Mouse (Mus musculus) left cerebral cortex, adult 2 months (tissue): Measurements from ENCODE around the gene Frmpd1. TPM values are rescaled to one million over a fixed set of nuclear protein-coding genes. Genes with fewer than 3 reads are reported as not detected.

ENCODE experiments used
- DNase-seq, 2 experiments: peaks; one replicate each; pipeline ENCODE4 v3.0.0; 2021 to 2022; ENCODE audit warnings: low spot score in 2 of 2, mixed read lengths in 1 of 2; ENCODE audit errors: extremely low spot score in 1 of 2
- H3K27ac ChIP-seq: fragments of 200-600 bp; 2 replicates; pipeline ENCODE4 v1.8.1; 2022
- H3K4me3 ChIP-seq: fragments of 200-600 bp; 2 replicates; pipeline ENCODE4 v1.8.1; 2022
- CTCF ChIP-seq: fragments of 200-600 bp; IDR thresholded peaks from 2 replicates; pipeline ENCODE4 v1.8.1; 2022; ENCODE audit warnings: antibody characterized with exemption, mild to moderate bottlenecking, moderate library complexity
- intact Hi-C: fragments of 180-260 bp; cut with DNase I; formaldehyde crosslinking; loops from one replicate; pipeline ENCODE4 v1.15.1; 2025
- total RNA-seq, 2 experiments: library from RNA; stranded (reverse); gene quantifications; 2 replicates each; pipeline ENCODE4 v1.2.3; 2021

Gene Frmpd1
- total RNA-seq, 2 experiments from 2014 or later, result 12.9 to 13.0 TPM

DNA sequence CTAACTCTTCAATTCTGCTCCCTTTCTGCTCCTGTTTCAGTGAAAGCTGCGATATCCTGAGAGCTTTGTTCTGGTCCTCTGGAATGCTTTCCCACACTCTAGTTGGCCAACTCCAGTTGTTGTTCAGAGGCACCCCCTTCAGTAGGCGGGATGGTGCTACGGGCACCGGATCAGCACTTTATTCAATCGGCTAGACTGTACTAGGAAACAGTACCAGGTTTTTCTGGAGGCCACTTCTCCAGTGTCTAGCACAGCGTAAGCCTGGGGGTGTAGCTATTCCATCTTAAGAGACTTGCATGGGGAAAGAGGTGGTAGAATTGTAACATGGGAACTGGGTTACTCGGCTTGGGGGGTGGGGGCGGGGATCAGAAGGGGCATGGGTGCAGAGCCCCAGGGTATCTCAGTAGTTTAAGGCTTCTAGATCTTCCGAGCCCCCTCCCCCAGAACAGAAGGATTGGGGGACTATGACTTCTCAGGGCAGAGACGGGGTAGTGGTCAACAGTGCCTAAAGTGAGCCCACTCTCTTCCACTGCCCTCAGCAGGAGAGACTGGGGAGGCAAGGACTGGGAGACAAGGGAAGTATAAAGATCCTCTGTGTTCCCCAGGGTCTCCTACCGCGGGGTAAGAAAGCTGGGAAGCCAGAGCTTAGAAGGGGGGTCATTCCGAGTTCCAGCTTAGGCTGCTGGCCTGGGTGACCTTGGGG, 706 bp upstream of the Frmpd1 start:
- no peak for DNase-seq
- intact Hi-C loops, result loop anchor here (10.0 kb wide), 1 partner anchor 71 kb away; no protein-coding TSS in a partner anchor
- H3K27ac ChIP-seq, result peak overlapping the region; percentile 81

DNA sequence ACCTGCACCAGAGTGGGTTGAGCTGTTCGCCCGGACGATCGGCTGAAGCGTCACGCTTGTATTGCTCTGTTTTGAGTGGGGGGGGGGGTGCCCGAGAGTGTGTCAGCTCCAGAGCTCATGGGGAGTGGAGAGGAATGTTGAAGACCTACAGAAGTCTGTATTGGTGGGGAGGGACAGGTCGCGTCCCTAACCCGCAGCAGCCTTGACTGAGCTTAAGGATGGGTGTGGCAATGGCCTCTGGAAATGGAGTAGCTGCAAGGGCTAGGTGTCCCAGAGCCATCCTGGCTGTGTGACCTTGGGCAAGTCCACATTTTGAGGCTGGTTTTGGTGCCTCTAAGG, 625 bp downstream of the Frmpd1 start:
- DNase-seq, result no peak
- intact Hi-C loops, result loop anchor here (10.0 kb wide), 1 partner anchor 70 kb away; no protein-coding TSS in a partner anchor
- Histone ChIP-seq H3K27ac (peak overlapping the region; percentile 22; the same call in 1 of the 2 replicates), H3K4me3 (peak overlapping the region; percentile 80)
- no peak for TF ChIP-seq CTCF

More for the DNA sequence above, 706 bp upstream of the Frmpd1 start:
- TF ChIP-seq CTCF, result no peak
- H3K4me3 ChIP-seq, result peak overlapping the region; percentile 80

DNA sequence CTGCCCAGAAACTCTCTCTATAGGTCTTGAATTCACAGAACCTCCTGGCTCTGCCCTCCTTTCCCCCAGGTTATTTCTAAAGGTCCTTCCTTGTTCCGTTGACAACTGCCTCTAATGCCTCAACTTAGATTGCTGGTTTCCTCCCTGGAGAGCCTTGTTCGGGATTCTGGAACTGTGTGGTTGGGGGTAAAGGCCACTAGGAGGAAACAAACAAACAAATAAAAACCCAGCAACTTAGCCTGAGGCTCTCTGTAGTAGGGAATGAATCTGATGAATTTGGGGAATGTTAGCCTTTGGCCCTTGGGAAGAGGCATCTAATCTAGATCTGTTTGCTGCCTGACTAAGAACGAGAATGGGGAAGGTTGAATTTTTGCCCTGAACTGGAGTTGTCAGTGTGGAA, 13.6 kb downstream of the Frmpd1 start:
- Histone ChIP-seq H3K27ac (no peak overlapping the region), H3K4me3 (no peak overlapping the region)
- intact Hi-C loops, result no loop called here
- TF ChIP-seq CTCF, result no peak
- no peak for DNase-seq

DNA sequence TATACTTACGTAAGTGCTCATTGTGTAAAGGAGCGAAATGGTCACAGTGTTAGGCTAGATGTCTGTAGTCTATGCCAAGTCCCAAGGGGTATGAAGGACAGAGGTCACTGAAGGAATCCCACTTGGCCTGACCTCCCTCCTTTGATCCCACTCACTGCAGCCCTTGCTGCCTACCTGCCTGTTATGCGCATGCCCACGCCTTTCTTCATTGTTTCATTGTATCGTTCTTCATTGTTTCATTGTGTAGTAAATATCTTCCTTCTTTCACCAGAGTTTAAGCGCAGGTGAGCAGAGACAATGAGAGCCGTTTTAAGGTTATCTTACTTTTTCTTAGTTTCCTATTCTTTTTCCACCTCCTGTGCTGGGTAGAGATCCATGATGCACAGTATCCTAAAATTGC, 18.6 kb downstream of the Frmpd1 start:
- Histone ChIP-seq H3K27ac (no peak overlapping the region), H3K4me3 (no peak overlapping the region)
- intact Hi-C loops, result no loop called here

DNA sequence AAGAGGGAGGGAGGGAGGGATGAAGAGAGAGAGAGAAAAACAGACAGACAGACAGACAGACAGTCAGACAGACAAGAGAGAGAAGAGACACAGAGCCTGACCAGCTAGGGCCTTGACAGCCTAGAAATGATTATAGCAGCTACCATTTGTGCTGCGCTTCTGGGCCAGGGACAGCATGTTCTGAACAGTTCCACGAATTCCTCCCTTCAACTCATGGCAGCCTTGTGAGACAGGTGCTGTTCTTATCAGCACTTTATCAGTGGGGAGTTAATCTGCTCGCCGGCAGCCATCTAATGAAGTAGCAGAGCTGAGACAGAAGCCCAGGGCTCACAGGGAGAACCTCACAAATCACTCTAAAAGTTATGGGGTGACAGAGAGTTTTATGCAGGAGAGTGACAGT, 22.8 kb downstream of the Frmpd1 start:
- DNase-seq, result no peak
- Histone ChIP-seq H3K4me3 (no peak overlapping the region), H3K27ac (no peak overlapping the region)
- no peak for TF ChIP-seq CTCF
- intact Hi-C loops, result loop anchor here (5.0 kb wide), 1 partner anchor 45 kb away; no protein-coding TSS in a partner anchor

More for the DNA sequence above, 18.6 kb downstream of the Frmpd1 start:
- TF ChIP-seq CTCF, result no peak
- DNase-seq, result no peak

DNA sequence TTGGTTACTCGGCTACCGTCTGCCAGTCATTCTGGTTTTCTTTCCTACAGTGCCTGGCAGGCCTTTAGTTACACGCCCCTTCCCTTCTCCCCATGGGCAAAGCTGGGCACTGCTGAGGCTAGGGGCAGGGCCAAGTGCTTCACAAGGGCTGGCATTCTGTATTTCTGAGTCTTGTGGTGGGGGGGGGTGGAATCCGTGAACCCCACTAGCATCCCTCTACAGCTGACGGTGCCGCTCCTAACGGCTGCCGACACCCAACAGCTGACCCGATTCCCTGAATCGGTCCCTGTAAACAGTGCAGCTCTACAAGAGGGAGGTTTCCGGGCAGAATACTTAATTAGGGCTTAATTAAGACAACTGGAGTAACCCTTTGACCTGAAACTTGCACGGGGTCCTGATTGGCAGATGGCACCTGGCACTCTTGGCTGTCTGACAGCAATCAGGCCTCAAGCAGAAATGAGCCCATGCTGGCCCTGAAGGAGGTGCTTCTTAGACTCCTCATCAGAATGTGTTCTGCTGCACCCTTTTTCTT, 24.2 kb downstream of the Frmpd1 start:
- Histone ChIP-seq H3K4me3 (no peak overlapping the region), H3K27ac (no peak overlapping the region; the same call in 1 of the 2 replicates)
- intact Hi-C loops, result loop anchor here (5.0 kb wide), 1 partner anchor 43 kb away; no protein-coding TSS in a partner anchor
- no peak for TF ChIP-seq CTCF
- peak; percentile 20 to 33 for DNase-seq

DNA sequence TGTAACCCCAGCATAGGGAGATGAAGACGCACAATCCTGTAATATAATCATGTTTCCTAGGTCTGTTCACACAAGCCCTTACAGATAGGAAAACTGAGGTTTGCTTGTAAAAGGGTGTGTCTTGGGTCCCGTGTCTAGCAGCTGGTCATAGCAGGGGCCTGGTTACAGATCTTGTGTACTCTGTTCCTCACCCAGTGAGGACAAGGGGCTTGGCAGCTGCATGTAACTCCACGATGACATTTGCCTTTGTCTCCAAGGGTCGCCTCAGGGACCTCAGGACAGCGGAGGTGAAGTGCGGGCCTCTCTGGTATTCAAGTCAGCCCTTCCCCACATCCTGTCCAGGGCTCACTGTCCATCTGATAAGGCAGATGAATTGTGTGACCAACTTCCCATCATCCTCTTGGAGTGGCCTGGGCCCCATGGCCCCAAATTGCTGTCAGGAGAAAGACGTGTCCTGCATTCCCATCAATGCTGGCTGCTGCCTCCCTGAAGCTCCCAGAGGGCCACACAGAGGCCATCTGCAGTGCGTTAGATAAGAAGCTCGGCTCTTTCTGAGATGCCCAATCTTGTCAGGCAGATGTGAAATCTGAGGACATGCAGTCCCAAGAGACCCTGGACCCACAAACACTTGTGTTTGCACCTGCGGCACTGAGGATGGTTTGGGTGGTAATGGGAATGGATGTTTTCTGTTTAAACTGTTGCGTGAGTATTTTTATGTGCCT, 27.8 kb downstream of the Frmpd1 start:
- no peak for DNase-seq
- no peak for TF ChIP-seq CTCF
- intact Hi-C loops, result no loop called here
- no peak overlapping the region for H3K4me3 ChIP-seq
- no peak overlapping the region for H3K27ac ChIP-seq

DNA sequence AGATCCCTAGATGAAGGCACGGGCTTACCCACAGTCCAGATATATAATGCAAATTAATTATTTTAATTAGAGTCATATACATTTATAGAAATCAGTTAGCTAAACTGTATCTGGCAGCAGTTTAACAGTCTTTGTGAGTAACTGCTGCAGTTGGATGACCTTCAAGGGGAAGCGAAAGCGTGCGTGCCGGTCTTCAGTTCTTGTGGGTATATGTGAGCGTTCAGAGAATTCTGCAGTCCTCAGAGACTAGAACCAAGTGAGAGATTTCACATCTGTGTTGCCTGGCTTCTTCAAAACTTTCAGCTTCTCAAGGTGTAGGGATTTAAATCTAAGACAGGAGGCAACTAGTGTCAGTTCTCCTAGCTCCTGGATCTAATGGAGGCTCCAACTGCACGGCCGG, 35.3 kb downstream of the Frmpd1 start:
- no peak overlapping the region for H3K4me3 ChIP-seq
- intact Hi-C loops, result no loop called here
- TF ChIP-seq CTCF, result no peak
- no peak overlapping the region for H3K27ac ChIP-seq
- DNase-seq, result no peak

DNA sequence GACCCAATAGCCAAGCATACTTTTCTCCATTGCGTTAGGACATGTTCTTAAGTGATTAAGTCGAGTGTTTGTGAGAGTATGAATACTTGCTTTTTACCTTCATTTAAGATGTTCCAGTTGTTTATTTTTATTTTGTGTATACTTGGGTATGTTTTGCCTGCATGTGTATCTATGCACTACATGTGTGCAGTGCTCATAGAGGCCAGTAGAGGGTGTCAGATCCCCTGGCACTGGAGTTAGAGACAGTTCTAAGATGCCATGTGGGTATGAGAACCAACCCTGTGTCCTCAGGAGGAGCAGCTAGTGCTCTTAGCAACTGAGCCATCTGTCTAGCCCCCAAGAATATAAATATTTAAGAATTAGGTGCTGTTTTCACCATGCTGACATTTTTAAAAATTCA, 37.7 kb downstream of the Frmpd1 start:
- no peak for DNase-seq
- Histone ChIP-seq H3K4me3 (no peak overlapping the region), H3K27ac (no peak overlapping the region)
- intact Hi-C loops, result no loop called here
- peak; percentile 5; the same call in 1 of the 2 replicates for TF ChIP-seq CTCF

DNA sequence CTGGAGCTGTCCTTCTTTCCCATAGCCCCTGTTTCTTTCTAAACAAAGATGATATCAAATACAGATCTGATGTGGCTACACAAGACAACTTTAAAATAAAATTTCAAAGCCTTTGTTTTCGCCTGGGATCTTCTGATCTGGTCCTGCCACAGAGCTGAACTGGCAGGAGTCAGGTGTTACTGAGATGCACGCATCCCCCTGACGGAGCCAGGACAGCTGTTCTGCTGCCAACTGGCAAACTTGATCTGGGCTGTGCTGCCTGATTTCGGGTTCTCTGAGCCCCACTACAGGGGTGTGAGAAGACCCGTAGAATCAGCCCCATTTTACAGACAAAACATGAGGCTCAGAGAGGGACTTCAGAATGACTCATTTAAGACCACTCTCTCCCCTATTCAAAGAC, 45.6 kb downstream of the Frmpd1 start:
- H3K27ac ChIP-seq, result no peak overlapping the region
- no peak for DNase-seq
- intact Hi-C loops, result no loop called here
- H3K4me3 ChIP-seq, result no peak overlapping the region
- TF ChIP-seq CTCF, result no peak

DNA sequence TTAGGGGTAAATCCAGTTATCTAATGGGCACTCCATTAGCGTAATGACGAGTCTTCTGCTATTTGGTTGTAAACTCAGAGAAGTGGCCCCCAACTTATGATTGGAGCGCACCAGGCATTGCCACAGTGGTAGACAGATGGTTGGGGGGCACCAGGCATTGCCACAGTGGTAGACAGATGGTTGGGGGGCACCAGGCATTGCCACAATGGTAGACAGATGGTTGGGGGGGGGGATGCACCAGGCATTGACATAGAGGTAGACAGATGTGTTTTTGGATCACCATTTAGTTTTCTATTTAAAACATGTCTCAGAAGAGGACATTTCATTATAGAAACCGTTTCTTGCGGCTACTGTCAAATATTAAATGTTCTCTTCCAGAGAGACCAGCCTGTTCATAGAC, 53.6 kb downstream of the Frmpd1 start:
- intact Hi-C loops, result no loop called here
- DNase-seq, result no peak
- no peak for TF ChIP-seq CTCF
- Histone ChIP-seq H3K4me3 (no peak overlapping the region), H3K27ac (no peak overlapping the region)

DNA sequence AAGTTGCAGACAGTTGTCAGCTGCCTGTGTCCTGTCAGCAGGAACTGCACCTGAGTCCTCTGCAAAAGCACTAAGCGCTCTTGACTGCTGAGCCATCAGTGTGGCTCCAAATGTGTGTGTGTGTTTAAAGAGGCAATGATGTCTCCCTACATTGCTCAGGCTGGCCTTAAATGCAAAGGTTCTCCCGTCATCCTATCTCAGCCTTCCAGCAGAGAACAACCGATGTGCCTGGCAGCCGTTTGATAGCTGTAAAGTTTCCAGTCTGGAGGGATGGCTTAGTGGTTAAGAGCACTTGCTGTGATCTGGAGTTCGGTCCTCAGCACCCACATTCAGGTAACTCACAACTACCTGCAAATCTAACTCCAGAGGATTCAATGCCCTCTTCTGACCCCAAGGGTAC, 56.7 kb downstream of the Frmpd1 start:
- H3K27ac ChIP-seq, result no peak overlapping the region

More for the DNA sequence above, 56.7 kb downstream of the Frmpd1 start:
- H3K4me3 ChIP-seq, result no peak overlapping the region
- intact Hi-C loops, result no loop called here
- no peak for TF ChIP-seq CTCF
- no peak for DNase-seq
